Mouse (Mus musculus) erythroblast, embryonic 14.5 days (primary cell): ENCODE results near the gene Agap1.

Source experiments
- GATA1 ChIP-seq: IDR thresholded peaks from 2 replicates; pipeline ENCODE4 v1.6.1; 2012; ENCODE audit warnings: low read length, inconsistent platforms, mixed read lengths
- TAL1 ChIP-seq: IDR thresholded peaks from 3 replicates; pipeline ENCODE4 v1.6.1; 2012; ENCODE audit warnings: low read length, inconsistent platforms, mixed read lengths

DNA sequence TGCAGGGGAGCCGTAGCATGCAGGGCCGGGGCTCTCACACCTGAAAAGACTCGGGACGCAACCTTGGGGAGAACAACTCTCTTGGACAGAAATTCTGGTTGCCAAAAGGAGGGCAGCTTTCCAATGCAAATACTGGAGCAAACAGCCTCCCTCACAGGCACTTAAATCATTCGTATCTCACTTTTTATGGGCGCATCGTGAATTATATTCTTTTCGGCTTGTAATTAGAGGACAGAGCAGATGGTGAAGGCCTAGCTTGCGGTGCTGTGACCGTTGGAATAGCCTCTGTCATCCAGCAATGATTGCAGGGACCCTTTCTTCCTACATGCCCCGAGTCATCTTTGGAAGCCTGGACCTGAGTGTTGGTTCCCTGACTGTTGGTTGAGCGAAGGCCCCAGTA, 300.8 kb downstream of the Agap1 start:
- TF ChIP-seq TAL1 = no peak
- TF ChIP-seq GATA1 = no peak
